Mouse (Mus musculus) embryo, embryonic 9.5 days (tissue): ENCODE results near the gene Olfr828.

ENCODE experiments used
- DNase-seq: peaks from one replicate; pipeline ENCODE4 v3.0.0-alpha.2; 2017; ENCODE audit errors: extremely low spot score

The Olfr828 gene

DNA sequence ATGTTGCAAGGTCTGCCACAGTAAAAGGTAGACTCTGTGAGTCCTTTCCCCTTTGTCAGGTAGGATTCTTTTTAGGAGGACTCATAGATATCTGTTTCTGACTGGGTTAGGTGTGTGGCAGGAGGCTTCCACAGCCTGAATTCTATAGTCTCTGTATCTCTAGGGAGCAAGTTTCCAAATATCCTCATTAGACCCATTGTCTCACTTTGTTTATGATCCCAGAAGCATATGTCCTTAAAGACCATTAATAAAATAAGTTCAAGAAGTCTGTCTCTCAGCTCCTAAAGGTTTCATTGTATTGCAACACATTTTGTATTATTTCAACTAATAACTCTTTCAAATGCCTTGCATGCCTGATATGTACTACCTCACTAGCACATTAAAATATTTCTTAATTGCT, at the start of gene Olfr828:
Olfr828 (minus strand) TSS at position 101 of the 400 bp plus-strand sequence.
- DNase-seq: no peak

DNA sequence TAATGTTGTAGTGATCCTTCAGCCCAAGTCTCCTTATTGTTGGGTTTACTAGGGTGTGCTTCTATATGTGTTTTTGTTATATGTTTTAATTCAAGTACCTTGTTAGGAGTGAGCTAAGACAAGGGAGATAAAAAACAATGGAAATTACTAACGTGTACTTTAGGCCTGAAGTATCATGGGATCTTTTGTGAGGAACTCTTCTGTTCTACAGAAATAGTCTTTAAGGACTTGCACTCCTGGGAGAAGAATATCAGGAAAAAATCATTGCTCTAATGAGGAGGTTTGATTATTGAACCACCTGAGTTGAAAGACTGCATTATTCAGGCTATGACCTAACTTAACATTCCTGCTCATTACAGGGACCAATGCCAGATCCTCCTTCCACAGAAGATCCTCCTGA, 35.3 kb upstream of the Olfr828 start, which contains the start of gene Olfr829:
Olfr829 (plus strand) TSS at position 301 of the 400 bp plus-strand sequence.
- DNase-seq: no peak

DNA sequence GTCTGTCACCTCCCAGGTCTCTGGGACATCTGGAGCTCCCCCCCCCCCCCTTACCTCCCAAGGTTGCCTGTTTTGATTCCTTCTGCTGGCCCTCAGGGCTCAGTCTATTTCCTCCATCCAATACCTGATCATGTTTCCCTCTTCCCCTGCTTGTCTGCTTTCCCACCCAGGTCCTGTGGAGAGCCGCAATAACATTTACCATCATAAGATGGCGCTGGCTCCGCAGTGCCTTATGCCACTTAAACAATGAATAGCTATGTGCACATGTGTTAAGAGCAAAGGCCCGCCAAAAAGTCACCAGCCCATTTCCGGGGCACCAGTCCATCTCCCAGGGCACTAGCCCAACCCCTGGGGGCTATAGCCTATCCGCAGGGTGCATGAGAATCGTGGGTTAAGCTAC, 34.0 kb downstream of the Olfr828 start:
- no peak for DNase-seq

DNA sequence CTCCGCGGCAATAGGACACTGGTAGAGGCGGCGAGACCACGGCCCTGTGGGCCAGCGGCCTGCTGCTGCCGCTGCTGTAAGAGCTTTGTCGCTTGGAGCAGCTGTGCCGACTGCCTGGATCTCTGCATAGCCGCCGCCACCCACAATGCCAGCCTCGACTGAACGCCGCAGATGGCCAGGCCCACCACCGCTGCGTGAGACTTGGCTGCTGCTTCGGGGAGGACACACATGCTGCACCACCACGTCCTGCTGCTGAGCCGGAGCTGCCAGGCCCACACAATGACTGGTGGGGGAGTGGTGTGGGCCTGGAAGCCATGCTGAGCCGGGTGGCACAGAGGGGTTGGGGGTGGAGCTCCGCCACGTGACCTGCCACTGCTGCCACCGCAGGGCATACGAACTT, 39.9 kb downstream of the Olfr828 start:
- no peak for DNase-seq

DNA sequence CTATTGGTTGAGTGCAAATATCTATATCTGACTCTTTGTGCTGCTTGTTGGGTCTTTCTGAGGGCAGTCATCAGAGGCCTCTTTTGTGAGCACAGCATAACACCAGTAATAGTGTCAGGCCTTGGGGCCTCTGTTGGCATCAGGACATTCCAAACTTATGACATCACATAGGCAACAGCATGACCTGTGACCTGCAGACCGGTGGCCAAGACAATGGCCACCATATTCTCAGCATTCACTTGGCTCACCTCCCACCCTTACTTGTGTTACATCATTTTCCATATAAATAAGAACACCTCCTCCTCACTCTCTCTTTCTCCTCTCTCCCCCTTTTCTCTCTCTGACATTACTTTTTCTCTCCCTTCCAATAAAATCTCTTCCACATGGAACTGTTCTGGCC, 40.3 kb downstream of the Olfr828 start:
- DNase-seq: no peak
